Mouse (Mus musculus): ENCODE measurements at regions not wholly inside any gene's neighbourhood (a gene's known extent, or its start where the extent isn't known, plus 50 kb on each side); places are given as distances from the start of the nearest gene placed in this dataset.

- TF ChIP-seq POLR2A (IDR thresholded peaks at IDR 0.05; ENCODE audit: extremely low read depth, insufficient read depth, low read length) (no peak), CTCF (IDR thresholded peaks at IDR 0.05; ENCODE audit: low read depth, low read length) (no peak)
These were observed 135.6 kb downstream of the Plppr4 start for GRCm38 (mm10) chr3:117225041-117225440.

Data from liver, adult 2 months (tissue).